Mouse (Mus musculus) right cerebral cortex, postnatal 25 days (tissue): ENCODE measurements around the gene A930018P22Rik.

Experiments
- DNase-seq: peaks from one replicate; pipeline ENCODE4 v3.0.0; 2022

A930018P22Rik gene

GRCm38 (mm10) chr2:104163418-104163817 lies 40.8 kb downstream of the A930018P22Rik start:
- no peak for DNase-seq

DNA sequence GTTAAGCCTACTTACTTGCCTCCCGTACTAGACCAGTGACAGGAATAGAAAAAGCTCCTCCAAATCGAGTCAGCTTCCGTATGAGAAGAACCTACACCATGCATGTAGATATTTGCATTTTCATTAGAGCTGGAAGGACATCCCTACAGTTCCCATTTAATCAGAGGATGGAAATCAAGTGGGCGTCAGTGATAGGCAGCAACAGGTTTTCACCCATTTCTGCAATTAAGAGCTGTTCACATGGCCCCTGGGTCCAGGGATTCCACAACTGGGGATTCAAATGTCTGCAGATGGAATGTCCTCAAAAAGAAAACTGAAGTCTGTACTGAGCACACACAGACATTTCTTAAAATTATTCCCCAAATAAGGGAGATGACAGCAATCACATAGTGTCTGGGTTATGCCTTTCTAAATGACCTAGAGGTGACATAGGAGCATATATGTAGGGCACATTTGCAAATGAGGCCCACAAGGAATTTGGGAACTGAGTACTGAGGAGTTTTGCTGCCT lies 41.5 kb downstream of the A930018P22Rik start:
- no peak for DNase-seq

- DNase-seq: no peak
Measured at GRCm38 (mm10) chr2:104165631-104166030, 43.1 kb downstream of the A930018P22Rik start.

DNA sequence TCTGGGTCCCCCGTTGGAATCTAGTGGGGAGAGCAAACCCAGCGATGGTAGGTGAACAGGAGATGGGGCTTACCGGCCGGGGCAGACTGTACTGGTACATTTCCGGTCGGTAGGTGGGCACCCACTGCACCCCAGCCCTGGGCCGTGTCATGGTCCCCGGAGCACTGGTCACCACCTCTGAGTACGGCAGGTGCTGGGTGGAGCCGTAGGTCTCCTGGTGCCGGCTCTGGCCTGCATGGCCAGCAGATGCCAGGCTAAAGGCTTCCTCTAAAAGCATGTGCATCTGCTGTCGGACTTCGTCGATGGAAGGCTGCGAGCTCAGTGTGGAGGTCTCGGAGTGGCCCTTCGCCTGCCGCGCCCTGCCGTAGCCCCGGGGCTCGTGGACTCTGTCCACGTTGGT lies 45.2 kb downstream of the A930018P22Rik start:
- DNase-seq: no peak

GRCm38 (mm10) chr2:104168186-104168896 lies 45.8 kb downstream of the A930018P22Rik start:
- no peak for DNase-seq

- DNase-seq: no peak
Measured at GRCm38 (mm10) chr2:104172695-104173348, 50.3 kb downstream of the A930018P22Rik start.

GRCm38 (mm10) chr2:104173431-104173830 lies 50.9 kb downstream of the A930018P22Rik start:
- DNase-seq: no peak
